Mouse (Mus musculus) layer of hippocampus, adult 9-10 months (tissue): ENCODE measurements at regions not wholly inside any gene's neighbourhood (a gene's known extent, or its start where the extent isn't known, plus 50 kb on each side); places are given as distances from the start of the nearest gene placed in this dataset.
A peak's percentile ranks its signal among the peaks of the same experiment; 100 is the strongest.

ENCODE experiments used
- DNase-seq: peaks from one replicate; pipeline ENCODE4 v3.0.0; 2022; ENCODE audit warnings: low spot score

DNA sequence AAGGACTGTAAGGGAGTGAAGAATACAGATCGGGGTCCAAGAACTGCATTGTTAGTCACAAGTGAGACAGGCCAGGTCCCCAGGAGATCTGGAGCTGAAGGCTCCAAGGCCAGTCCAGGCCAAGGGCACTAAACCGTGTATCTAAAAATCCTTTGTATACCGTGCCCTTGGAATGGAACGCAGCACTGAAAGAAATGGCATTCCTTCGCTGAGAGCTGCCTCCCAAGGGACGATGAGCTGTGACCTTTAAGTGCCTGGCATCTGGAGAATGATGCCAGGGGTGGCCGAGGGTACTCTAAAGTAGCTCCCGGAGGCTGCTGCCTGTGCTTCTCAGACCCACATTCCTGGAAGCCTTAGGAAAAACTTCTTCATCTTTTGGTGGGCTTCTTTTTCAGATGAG, 76.0 kb upstream of the Pkn2 start:
- no peak for DNase-seq

DNA sequence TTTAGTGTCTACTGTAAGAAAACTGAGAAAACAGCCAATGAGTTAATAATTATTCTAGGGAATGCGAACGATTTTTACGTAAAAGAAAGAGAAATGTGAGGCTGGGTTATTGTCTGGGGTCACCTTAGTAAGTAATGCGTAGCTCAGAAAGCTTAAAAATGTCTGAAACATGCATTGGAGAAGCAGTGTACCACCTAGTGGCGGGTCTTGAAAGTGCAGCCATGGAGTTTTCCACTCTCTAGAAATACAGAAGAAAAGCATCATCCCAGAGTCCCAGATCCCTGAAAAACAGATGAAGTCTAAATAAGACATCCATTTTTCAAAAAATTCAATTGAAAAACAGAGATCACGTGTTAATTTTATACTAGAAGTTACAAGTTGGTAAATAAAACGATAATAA, 67.0 kb upstream of the Pkn2 start:
- peak; percentile 67 for DNase-seq

DNA sequence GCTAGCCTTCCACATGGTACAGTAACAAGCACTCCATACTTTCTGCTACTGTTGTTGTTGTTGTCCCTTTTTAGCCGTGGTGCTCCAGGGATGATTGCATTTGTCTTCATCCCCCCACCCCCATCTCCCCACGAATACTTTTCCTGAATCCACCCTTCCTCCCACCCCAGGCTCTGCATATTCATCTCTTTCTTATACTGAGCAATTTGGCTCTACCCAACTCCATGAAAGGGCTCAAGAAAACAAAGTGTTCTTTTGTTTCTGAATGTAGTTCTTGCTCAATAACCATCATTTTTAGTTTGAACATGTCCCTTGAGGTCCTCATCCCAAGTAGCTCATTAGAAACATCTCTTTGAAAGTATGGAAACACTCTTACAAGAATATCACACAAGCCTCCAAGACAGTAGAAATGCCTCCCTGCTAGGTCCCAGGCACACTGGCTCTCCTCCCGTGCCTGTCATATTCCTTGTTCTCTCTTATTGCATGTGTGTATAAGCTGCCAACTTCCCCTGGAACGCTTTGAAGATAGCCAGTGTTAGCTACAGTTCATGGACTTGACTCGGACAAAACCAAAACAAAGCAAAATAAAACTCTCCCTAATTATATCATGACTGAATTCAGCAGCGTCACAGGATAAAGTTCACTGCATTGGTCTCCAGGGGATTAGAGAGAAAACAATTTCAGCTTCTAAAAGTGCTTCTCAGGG, 59.7 kb upstream of the Pkn2 start:
- DNase-seq, result no peak

DNA sequence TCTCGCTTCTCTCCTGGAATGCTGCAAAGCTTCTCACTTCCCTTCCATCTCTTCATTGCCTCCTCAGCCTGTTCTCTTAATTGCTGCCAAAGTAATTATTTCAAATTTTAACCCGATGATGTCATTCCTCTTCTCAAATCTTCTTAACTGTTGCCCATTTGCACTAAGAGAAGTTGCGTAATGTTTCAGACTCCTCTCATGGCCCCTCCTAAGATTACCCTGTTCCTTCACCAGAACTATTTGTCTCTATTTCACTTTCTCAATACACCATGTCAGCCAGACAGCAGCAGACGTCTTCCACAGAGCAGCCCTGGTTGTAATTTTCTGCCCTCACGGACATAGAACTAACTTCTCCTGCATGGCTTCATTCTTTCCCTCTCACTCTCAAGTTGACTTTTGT, 59.1 kb upstream of the Pkn2 start:
- no peak for DNase-seq

DNA sequence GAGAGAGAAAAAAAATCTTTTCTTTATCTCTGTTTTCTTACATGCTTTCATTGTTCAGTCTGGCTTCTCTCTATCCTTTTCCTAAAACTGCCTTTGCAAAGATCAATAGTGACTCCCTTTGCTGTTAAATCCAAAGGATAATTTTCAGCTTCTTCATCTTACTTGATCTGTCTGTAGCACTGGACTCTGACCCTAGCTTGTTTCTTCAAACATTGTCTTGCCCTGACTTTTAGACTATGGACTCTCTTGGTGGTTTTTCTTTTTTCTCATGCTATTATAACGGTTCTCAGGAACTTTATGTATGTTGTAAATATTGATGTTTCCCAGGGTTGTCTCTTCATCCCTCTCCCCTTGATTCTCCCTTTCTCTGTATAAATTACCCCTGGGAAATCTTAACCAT, 58.0 kb upstream of the Pkn2 start:
- no peak for DNase-seq

DNA sequence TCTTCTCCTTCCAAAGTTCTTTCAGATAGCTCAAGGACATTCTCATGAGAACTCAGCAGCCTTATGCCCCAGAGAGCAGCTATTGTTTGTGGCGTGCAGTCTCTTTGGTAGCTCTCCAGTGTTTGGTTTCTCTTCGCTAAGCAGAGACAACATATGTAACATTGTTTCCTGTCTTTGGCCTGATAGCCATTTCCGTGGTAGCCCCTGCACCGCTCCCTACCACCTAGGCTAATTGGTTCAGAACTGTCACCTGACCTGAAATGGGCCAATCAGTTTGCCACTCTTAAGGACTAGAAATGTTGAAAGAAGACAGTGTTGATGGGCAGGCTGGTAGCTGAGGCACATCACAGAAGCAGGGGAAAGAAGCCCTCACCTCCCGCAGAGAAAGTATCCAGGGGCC, 54.1 kb upstream of the Pkn2 start:
- DNase-seq, result no peak

DNA sequence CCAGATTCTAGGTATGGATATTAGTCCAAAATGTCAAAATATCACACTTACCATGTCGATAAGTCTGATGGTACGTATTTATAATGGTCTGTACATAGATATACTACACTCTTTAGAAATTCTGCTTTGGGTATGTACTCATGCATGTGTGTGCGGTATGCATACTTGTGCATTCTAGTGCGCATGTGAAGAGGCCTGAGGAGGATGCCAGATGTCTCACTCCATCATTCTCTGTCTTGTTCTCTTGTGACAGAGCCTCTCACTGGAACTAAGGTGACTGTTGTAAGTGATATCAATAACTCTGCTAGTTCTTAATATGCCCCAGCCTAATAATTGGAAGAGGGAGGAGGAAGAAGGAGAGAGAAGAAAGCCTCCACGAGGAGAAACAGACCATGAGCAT, 52.5 kb upstream of the Pkn2 start:
- no peak for DNase-seq

DNA sequence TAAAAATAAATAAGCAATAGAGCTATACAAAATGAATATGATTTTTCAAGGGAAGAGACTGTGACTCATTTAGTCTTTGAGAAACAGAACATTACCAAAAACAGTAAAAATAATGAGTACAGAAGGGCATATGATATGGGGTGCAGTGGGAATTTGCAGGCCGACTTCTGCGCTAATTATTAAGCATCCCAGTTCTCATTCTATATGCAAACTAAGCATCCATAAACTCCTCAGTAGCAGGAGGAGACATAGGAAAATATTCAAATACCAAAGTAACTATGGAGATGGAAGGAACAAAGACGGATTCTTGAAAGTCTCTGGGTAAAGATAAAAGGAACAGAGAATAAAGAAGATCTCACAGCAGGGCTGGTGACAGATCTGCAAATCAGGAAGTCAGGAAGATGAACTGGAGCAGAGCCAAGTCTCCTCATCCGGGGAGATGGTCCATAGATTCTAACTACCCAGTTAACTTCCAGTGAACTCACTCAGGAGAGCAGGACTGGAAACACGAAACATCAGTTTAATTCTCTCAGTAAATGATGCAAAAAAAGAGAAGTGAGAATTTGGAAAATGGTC, 52.0 kb upstream of the Pkn2 start:
- no peak for DNase-seq
